Mouse (Mus musculus): ENCODE results near the gene Birc7. TPM values are rescaled to one million over a fixed set of nuclear protein-coding genes. Genes with fewer than 3 reads are reported as not detected.

Birc7 gene
- not detected in 2 replicates for polyA plus RNA-seq (2012; ENCODE audit: low replicate concordance)

DNA sequence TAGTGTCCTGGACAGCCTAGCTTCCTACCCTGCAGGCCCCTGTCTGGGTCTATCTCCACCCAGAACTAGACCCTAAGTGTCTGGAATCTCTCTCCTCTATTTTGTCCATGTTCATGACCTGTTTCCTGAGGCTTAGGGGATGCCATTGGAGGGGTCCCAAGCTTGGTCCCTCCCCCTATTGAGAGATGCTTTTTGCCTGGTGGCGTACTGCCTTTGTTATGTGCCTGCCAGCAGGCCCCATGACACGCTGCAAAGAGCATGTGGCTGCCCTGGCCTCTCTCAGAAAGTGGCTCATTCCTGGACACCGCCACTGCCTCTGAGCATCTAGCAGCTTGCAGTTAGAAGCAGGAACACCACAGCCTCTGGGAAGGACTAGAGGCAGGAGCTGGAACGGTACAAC, at the start of gene Birc7:
Gene Birc7, plus strand, starts transcription at position 301 of the 400 bp plus-strand sequence.

DNA sequence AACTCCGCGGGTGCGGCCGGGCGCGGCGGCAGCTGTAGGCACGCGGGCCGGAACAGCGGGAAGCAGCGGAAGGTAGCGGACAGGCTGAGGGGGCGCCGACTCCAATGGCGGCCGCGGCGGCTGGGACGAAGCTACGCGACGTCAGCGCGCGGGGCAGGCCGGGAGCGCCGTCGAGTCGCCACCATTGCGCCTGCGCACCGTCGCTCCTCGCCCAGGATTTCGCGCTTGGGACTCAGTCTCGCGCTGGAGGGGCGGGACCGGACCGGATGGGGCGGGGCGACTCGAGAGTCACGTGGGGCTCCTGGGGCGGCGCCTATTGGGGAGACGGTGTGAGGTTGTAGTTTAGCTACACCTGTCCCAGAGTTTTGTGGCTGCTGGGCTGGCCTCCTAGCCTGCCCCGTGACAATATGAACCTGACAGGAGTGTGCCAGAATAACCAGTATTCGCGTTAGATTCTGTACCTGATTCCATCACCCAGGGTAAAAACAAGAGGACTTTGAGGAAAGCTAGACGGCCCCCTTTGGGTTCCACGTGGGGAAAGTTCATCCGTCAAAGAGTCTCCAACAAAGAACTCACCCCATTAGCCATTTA, 7.9 kb upstream of the Birc7 start, which contains the start of gene Ythdf1:
Gene Ythdf1, minus strand, starts transcription at position 140 of the 591 bp plus-strand sequence.

DNA sequence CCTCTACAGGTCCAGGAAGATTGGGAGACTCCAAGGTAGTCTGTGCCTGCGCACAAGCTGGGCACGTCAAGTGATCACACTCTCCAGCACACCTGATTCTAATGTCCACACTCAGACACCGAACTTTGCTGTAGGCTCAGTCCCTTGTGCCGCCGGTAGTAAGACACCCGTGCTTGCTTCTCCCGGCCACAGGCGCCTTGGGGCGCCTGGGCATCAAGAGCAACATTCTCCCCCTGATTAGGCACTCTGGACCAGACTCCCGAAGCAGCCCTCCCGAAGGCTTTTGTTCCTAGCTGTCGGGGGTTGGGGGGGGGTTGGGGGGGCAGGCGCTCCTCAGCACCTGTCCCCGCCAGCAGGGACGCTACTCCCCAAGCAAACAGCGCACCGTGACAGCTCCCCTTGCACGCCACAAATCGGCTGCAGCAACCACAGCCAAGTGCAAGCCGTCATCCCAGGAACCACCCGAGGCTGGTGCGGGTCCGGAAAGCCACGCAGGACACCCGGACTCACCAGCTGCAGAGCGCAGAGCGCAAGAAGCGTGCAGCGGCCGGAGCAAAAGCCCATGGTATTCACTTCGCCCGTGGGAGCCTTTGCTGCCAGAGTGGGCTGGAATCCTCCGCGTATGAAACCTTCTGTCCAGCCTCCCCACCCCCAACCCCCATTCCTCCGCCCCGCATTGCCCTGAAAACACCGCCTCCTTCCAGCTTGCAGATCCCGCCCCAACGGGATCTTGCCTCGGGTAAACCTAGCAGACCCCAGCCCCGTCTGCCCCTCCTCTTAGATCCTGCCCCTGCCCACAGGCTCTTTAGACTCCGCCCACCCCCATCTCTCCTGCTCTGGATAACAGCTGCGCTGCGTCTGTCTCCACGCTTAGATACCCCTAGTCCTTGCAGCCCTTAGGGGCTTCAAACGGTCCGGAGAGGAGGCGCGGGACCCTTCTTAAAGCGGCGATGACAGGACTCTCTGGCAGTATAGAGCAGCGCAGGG, 25.5 kb downstream of the Birc7 start, which contains the start of gene Nkain4:
Gene Nkain4, minus strand, starts transcription at position 639 of the 987 bp plus-strand sequence.

DNA sequence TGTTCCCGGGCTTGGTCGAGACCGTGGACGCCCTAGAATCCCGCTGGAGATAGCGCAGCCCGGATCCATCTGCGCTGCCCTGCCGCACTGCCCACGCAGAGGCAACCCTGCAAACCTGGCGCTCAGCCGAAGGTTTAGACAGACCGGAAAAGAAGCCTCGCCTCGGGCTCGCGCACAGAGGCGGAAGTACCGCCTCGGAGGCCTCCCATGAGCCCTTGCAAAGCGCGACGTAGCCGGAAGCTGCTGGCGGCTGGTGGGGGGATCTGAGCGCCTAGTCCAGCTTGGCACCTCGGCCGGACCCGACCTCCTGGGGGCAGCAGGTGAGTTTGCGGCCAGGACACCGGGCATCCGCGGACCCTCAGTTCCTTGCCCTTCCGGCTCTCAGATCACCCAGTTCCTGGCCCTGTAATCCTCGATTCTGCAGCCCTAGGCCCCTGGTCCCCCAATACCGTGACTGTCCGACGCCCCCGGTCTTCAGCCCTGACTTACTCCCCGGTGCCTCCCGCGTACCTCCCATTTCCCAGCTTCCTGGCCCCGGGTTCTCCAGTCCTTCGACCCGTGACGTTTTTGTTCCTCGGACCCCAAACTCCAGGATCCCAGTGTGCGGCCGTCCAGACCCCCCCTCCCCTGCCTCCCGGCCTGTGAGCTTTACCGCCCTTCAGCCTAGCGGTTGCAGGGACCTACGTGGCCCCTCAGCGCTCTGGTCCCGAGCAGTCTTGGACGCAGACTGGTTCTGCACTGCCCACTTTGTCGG, 38.4 kb downstream of the Birc7 start, which contains the start of gene Arfgap1:
Gene Arfgap1, plus strand, starts transcription at position 216 of the 754 bp plus-strand sequence.

Other genes with a start within 250 kb of the Birc7 start
- 27.0 and 28.0 TPM in 2 replicates for gene Dido1, start 219.0 kb upstream of the Birc7 start, polyA plus RNA-seq (2012; ENCODE audit: low replicate concordance)
- gene Gid8, start 218.9 kb upstream of the Birc7 start, polyA plus RNA-seq (2012; ENCODE audit: low replicate concordance) = 19.2 and 20.5 TPM in 2 replicates
- 30.4 and 35.4 TPM in 2 replicates for gene Slc17a9, start 203.8 kb upstream of the Birc7 start, polyA plus RNA-seq (2012; ENCODE audit: low replicate concordance)
- not detected in 2 replicates for gene Bhlhe23, start 152.1 kb upstream of the Birc7 start, polyA plus RNA-seq (2012; ENCODE audit: low replicate concordance)
- gene Ythdf1, start 8.1 kb upstream of the Birc7 start, polyA plus RNA-seq (2012; ENCODE audit: low replicate concordance) = 41.1 and 51.6 TPM in 2 replicates
- not detected in 2 replicates for gene Nkain4, start 25.7 kb downstream of the Birc7 start, polyA plus RNA-seq (2012; ENCODE audit: low replicate concordance)
- 23.5 and 47.7 TPM in 2 replicates for gene Arfgap1, start 38.2 kb downstream of the Birc7 start, polyA plus RNA-seq (2012; ENCODE audit: low replicate concordance)
- gene Col20a1, start 57.5 kb downstream of the Birc7 start, polyA plus RNA-seq (2012; ENCODE audit: low replicate concordance) = 7.5 and 24.6 TPM in 2 replicates
- gene Chrna4, start 114.5 kb downstream of the Birc7 start, polyA plus RNA-seq (2012; ENCODE audit: low replicate concordance) = not detected in 2 replicates
- gene Kcnq2, start 206.3 kb downstream of the Birc7 start, polyA plus RNA-seq (2012; ENCODE audit: low replicate concordance) = not detected in 2 replicates
- gene Eef1a2, start 228.0 kb downstream of the Birc7 start, polyA plus RNA-seq (2012; ENCODE audit: low replicate concordance) = not detected in 2 replicates